Mouse (Mus musculus) testis, postnatal 10 days (tissue): Measurements from ENCODE around the gene Nt5c1a.
A peak's percentile ranks its signal among the peaks of the same experiment; 100 is the strongest.

ENCODE experiments used
- DNase-seq: peaks from one replicate; pipeline ENCODE4 v3.0.0; 2021; ENCODE audit warnings: low spot score

The Nt5c1a gene

GRCm38 (mm10) chr4:123211453-123211852, 10.1 kb downstream of the Nt5c1a start:
- DNase-seq, result no peak

- DNase-seq, result no peak
Observed at GRCm38 (mm10) chr4:123212330-123212729, 11.0 kb downstream of the Nt5c1a start.

- DNase-seq, result no peak
Observed at GRCm38 (mm10) chr4:123213975-123214374, 12.7 kb downstream of the Nt5c1a start.

DNA sequence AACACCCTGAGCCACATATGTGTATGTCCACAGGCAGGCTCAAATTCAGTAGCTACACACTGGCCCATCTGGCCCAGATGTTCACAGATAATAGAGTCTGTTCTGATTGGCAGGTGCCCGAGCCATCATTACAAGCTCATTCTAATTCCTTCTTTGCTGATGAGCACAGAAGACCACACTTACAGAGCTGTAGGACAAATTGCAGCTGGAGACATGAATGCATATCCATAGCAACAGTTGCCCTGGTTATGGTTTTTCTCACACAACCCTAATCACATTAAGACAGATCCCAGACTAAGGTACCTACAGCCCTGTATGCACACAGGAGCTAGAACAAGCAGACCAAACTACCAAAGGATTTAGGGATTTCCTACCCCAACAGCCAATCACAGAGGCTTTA, 14.1 kb downstream of the Nt5c1a start:
- no peak for DNase-seq

DNA sequence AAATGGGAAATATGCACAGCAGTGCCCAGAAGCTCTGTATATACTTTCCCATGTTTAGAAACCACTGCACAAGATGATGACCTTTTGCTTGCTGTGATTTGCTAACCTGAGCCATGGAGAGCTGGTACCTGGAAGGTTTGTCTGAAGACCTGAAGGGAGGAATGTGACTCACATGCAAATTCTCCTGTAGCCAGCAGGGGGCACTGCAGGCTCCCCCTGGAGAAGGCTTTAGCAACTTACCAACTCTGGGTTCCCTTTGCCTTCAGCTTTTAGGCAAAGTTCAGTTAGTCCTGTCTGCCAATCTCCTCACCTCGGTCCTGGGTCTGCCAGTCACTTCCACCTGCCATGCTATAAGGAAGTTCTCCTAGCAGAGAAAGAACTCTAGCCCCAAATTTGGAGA, 15.5 kb downstream of the Nt5c1a start:
- DNase-seq, result peak; percentile 70

DNA sequence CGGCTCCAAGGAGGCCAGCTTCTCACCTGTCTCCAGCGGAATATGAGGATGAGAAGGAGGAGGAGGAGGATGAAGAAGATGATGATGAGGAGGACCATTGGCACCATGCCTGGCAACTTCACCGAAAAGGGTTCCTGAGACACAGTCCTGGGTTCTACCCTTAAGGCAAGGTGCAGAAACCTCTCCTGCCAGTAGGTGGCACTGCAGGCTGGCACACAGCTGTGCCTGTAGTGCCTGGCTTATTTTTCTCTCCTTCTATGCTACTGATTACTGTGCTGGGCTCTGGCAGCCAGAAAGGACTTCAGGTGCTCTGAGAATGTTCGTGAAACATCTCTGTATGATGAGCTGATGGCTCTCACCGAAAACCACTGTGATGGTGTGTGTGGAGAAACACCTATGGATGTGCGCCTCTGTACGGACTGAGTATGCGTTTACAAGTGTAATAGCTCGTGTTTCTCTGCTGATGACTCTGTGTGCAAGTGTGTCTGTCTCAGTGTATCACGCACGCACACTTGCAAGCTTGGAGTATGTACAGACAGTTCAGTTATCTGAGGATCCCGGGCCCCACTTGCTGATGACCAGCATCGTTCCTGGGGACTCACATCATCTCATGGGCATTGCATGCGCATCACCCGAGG, 18.5 kb downstream of the Nt5c1a start:
- DNase-seq, result peak; percentile 92

GRCm38 (mm10) chr4:123220637-123221036, 19.3 kb downstream of the Nt5c1a start:
- no peak for DNase-seq

GRCm38 (mm10) chr4:123223309-123223708, 22.0 kb downstream of the Nt5c1a start:
- no peak for DNase-seq

DNA sequence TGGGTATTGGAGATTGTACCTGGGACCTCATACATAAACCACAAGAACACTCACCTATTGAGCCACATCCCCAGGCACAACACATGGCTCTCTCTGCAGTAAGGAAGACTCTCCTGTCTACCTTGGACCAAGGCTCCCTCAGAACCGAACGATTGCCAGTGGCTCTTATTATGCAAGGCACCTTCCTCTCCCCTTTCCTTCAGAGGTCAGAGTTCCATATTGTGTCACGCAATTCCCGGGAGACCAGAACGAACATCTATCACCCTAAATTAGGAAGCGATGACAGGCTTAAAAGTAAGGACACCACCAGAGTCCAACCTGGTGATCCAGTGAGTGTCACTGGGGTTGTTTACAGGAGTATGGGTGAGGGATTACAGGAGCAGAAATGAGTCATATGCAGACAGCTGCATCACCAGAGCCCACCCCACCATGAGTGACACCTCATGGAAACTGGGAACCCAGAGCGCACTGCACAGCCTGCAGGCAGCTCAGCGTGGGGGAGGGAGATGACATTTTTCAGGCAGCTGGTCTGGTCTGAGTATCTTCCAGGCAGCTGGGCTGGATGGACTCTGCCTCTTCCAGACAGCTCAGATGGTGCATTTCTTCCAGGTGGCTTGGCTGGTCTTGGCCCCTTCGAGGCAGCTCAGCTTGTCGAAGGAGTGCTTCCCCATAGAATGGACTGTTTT, 24.6 kb downstream of the Nt5c1a start:
- DNase-seq, result no peak

DNA sequence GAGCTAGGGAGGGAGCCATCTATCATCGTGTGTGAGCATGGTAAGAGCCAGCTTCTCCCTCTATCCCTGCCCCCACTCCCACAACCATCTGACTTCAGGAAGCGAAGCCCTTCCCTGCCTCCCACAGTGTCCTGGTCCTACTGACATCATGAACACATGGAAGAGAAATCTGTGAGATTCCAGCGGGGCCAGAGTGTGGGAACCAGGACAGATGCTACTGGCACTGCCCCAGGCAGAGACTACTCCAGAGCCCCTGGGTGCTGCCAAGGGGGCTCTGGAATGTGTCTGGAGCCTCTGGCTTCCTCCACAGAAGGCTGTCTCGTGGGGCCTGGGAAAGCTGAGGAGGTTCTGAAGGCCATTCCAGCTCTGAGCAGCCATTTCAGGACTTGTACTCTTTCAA, 26.4 kb downstream of the Nt5c1a start:
- DNase-seq, result no peak

GRCm38 (mm10) chr4:123228270-123228669, 27.0 kb downstream of the Nt5c1a start:
- DNase-seq, result peak; percentile 76

GRCm38 (mm10) chr4:123229166-123229565, 27.9 kb downstream of the Nt5c1a start:
- DNase-seq, result no peak

DNA sequence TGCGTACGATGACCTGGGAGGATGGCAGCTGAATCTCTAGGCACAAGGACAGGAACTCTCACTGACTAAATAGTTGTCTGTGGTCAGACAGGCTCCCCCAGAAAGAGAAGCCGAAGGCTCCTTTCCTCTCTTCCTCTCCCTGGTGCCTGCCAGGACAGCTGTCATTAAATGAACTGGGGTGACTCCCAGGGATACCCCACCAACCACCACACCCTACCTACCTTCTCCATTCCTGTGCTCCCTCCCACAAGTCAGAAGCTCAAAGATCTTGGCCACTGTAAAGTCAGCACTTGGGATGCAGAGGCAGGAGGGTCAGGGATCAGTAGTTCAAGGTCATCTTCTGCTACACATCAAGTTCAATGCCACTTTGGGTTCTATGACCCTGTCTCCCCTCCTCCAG, 31.5 kb downstream of the Nt5c1a start:
- DNase-seq, result no peak

DNA sequence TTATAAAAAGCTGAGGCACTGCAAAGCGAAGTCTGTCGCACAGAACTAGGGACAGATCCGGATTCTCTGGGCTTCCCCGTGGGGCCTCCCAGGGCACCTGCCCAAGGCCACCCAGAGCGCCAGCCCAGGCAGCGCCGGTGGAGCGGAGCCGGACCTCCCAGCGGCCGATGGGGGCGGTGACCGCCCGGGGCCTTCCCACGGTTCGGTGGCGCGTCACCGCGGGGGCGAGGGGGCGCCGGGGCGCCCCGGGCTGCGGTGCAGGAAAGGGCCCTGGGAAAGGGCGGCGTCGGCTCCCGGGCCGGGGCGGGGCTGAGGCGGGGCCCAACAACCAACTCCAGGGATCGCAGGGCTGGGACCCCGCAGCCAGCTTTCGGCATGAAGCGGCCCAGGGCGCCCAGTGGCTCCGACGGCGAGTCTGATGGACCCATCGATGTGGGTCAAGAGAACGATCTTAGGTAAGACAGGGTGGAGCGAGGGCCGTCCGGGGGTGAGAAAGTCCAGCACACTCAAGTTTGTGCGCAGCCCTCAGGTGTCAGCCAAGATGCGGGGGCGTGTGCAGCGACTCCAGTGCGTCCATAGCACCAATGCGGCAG, 32.3 kb downstream of the Nt5c1a start, which contains the start of gene Heyl:
Gene Heyl, plus strand, starts transcription at position 65 of the 593 bp plus-strand sequence.
- DNase-seq, result peak; percentile 77

DNA sequence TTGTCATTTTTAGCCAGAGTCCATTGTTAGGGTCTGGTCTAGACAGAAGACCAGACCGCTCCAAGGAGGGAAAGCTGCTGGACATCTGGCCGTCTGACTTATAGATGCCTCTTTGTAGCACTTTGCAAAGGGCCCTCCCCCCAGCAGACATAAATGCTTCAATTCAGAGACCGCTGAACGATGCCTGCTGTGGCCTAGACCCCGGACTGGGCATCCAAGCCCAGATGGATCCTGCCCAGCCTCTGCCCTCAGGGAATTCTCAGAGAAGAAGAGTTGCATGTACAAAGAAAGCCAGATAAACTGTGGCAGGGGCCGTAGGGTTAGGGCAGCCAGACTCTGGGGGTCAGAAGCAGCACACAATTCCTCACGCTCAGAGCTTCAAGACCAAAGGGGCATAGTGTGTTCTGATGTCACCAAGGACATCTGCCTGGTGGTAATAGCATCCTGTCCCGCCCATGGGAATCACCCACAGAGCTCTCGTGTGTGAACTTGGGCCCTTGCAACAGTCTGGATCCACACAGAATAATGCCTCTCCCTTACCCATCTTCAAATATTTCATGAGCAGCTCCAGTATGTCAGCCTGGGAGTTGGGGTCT, 34.6 kb downstream of the Nt5c1a start:
- no peak for DNase-seq

- DNase-seq, result no peak
Observed at GRCm38 (mm10) chr4:123236431-123237031, 35.2 kb downstream of the Nt5c1a start.

GRCm38 (mm10) chr4:123237386-123238266, 36.3 kb downstream of the Nt5c1a start:
- DNase-seq, result no peak

DNA sequence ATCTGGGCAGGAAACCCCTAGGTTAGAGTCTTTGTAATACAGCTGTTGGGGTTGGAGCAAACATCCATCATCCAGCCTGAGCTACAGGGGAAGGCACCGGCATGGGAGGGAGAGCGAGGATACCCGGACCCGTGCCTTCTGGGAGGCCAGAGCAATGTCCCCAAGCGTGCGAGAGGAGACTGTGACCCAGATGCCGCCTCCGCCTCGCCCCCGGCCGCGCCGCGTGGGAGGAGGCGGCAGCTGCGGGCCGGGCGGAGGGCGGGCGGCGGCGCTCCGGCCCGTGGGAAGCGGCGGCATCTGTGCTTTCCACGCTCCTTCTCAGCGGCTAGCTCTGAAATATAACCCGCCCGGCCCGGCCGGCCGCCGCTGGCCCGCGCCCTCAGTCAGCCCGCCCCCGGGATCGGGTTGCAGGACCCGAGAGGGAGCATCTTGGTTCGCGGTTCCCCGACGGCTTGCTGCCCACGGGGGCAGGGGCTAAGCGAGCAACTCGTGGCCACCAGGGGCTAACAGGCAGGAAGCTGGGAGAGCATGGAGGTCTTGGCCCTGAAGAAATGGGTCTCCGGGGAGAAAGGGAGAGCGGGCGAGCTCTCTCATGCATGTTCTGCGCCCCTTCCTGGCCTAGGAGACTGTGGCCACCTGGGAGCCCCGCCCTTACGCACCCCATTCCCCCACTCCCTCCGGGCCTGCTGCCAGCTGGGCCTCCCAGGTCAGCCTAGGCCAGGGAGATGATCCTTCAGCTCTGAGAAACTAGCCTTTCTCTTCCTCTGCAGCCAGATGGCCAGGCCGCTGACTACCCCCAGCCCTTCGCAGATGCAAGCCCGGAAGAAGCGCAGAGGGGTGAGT, 38.3 kb downstream of the Nt5c1a start:
- DNase-seq, result peak; percentile 80

DNA sequence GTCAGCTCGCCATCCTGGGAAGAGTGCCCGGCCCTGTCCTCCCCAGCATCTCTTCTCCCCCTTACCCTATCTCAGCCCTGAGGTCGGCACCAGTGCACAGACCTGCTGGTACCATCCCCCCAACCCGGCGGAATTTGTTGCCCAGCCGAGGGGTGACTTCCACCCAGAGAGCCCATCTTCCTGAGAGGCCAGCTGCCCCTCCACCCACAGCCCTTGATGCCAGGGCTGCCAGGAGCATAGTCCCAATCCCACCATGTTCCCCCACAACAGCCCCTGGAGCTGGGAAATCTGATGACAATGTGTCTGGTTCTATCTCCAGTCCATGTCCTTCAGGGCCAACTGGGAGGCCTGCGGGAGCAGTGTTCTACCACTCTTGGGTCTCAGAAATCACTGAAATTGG, 44.9 kb downstream of the Nt5c1a start:
- DNase-seq, result no peak

DNA sequence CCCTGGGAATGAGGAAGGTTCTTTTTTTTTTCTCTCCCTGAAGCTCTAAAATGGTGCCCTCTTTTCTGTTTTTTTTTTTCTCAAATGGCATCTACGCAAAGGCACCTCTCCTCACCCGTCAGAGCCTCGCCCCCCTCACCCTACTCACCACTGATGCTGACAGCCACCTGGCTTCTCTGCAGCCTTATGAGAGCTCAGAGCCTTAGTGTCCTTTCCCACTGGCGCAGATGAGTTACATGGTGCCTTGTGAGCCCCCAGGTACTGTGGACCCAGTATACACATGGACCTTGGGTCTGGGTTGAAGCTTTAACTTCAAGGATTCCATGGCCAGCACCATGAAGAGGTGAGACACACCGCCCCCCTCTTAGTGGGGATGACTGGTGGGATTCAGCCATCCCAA, 45.3 kb downstream of the Nt5c1a start:
- DNase-seq, result no peak
